Mouse (Mus musculus) spleen, postnatal 14 days (tissue): ENCODE data around the gene Cd151.

ENCODE experiments used
- DNase-seq, 2 experiments: peaks; one replicate each; pipeline ENCODE4 v3.0.0; 2021 to 2022; ENCODE audit warnings: low spot score in 2 of 2

Gene Cd151

GRCm38 (mm10) chr7:141472763-141473162 is 5.6 kb downstream of the Cd151 start:
- no peak for DNase-seq

- no peak for DNase-seq
Observed at GRCm38 (mm10) chr7:141474160-141474559, 7.0 kb downstream of the Cd151 start.

- peak; percentile 77 to 83 for DNase-seq
Observed at GRCm38 (mm10) chr7:141475011-141475804, 8.0 kb downstream of the Cd151 start, which contains the start of the genes Polr2l and Tspan4. Gene Polr2l, minus strand, starts transcription at chr7:141475132. Gene Tspan4, plus strand, starts transcription at chr7:141475240.

GRCm38 (mm10) chr7:141475805-141476158 is 8.6 kb downstream of the Cd151 start:
- DNase-seq: no peak

- peak in 1 of 2 experiments; percentile 19 for DNase-seq
Observed at GRCm38 (mm10) chr7:141476226-141476980, 9.2 kb downstream of the Cd151 start.

GRCm38 (mm10) chr7:141476981-141477370 is 9.8 kb downstream of the Cd151 start:
- DNase-seq: no peak

GRCm38 (mm10) chr7:141477578-141478269 is 10.5 kb downstream of the Cd151 start:
- DNase-seq: no peak

GRCm38 (mm10) chr7:141478270-141478748 is 11.1 kb downstream of the Cd151 start:
- DNase-seq: no peak

- DNase-seq: peak in 1 of 2 experiments; percentile 65
Observed at GRCm38 (mm10) chr7:141480842-141481497, 13.8 kb downstream of the Cd151 start.

GRCm38 (mm10) chr7:141481498-141482401 is 14.6 kb downstream of the Cd151 start:
- DNase-seq: no peak

GRCm38 (mm10) chr7:141482531-141483024 is 15.4 kb downstream of the Cd151 start:
- no peak for DNase-seq

GRCm38 (mm10) chr7:141483114-141483653 is 16.0 kb downstream of the Cd151 start:
- DNase-seq: no peak

GRCm38 (mm10) chr7:141484186-141485120 is 17.3 kb downstream of the Cd151 start:
- no peak for DNase-seq

GRCm38 (mm10) chr7:141485186-141485585 is 18.0 kb downstream of the Cd151 start:
- no peak for DNase-seq

- DNase-seq: no peak
Observed at GRCm38 (mm10) chr7:141485606-141486005, 18.4 kb downstream of the Cd151 start.

GRCm38 (mm10) chr7:141486239-141486638 is 19.0 kb downstream of the Cd151 start:
- no peak for DNase-seq

GRCm38 (mm10) chr7:141487141-141487540 is 19.9 kb downstream of the Cd151 start:
- DNase-seq: no peak

- peak in 1 of 2 experiments; percentile 28 for DNase-seq
Observed at GRCm38 (mm10) chr7:141491151-141491550, 24.0 kb downstream of the Cd151 start.

- no peak for DNase-seq
Observed at GRCm38 (mm10) chr7:141492738-141493137, 25.5 kb downstream of the Cd151 start.
